Mouse (Mus musculus) monocyte, adult 2 months (primary cell): ENCODE data around the gene Gaa.
"Not testable (repeated sequence)": the region's sequence is repeated elsewhere in the genome, so short reads cannot be mapped to it uniquely, and the experiment has no call there.

Experiments used
- DNase-seq, 2 experiments: peaks; one replicate each; pipeline ENCODE4 v3.0.0; 2022; ENCODE audit warnings: low spot score in 2 of 2, low read depth in 1 of 2

The Gaa gene

DNA sequence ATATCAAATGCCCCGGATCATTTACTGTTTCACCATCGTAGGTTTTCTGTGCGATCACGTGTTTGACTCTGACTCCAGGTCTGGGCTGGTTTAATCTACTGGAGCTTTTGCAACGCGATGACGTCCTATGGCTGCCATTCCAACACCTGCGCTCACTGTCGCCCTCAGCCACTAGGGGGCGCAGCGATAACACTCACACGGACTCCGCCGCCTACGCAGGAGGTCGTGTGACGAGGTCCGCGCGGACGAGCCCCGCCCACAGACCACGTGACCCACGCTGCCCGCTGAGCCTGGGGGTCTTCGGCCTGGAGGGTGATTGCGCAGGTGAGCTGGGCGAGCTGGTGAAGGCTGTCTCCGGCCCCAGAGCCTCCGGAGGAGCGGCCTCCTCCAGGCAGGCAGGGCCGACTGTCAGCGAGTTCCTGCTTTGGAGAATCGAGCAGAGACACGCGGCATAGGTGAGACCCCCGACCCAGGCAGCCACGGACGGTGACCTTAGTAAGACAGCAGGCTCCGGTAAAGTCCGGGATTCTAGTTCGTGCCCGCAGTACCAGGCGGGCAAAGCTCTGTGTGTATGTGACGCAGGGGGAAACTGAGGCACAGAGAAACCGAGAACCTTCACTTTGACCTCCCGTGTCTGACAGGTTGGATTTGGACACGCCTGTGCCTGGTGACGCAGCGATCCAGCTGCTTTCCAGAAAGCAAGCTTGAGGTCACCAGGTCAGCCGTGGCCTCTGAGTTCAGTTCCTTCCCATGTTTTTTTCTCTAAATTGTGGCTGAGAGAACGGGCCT lies at the start of gene Gaa:
TSS of gene Gaa (plus strand) at position 120 of the 789 bp plus-strand sequence.
- DNase-seq = peak; percentile 77 to 93

DNA sequence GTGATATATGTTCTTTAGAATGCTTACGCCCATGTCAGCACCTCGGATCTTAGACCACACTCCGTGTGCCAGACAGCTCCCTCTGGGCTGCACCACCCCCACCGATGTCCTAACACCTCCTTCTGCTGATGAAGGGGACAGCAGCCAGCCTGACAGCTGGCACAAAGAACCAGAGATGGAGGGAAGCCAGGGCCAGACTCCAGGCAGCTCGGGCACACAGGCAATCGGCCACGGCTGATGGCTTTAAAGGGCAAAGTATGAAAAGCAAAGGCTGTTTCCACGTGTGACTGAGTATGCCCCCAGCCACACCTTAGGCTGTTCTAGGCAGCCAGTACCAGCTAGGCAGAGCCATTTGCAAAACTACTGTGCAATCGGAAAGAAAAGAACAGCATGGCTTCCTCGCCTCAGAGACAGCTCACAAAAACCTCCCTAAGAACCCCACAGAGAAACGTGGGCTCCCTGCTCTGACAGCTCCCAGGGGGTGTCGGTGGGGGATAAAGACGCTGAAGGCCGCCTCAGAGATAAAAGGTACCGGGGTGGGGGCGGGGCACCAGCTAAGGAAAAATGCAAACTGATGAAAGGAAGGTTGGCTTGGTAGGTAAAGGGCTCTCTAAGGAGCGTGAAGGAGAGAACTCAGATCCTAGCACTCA lies 47.7 kb upstream of the Gaa start:
- no peak for DNase-seq

DNA sequence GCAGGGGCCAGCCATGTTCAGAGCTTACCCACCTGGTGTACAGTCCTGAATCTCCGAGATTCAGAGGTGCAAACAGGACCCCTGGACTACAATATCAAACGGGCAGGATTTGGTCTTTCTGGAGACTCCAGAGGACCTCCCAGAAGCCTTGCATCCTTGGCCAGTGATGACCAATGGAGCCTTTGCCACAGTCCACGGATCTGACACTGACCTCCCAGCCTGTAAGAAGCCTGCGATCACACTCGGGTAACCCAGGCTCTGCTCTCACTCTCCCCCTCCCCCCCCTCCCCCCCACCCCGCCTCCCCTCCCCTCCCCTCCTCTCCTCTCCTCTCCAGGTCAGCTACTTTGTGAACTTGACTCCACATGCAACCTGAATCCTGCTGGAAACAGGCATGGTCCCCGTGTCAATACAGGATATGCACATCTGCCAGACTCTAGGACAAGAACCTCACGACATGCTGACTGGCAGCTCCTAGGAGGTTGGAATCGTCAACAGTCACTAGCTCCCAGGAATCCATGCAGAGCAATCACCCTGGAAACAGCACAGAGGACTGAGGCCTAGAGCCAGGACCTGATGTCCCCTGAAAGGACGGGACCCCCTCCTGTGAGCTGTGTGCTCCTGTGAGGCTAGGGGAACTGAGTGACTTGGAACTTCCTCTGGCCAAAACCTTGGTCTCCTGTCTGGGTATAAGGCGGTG lies 45.7 kb upstream of the Gaa start:
- DNase-seq = no peak

DNA sequence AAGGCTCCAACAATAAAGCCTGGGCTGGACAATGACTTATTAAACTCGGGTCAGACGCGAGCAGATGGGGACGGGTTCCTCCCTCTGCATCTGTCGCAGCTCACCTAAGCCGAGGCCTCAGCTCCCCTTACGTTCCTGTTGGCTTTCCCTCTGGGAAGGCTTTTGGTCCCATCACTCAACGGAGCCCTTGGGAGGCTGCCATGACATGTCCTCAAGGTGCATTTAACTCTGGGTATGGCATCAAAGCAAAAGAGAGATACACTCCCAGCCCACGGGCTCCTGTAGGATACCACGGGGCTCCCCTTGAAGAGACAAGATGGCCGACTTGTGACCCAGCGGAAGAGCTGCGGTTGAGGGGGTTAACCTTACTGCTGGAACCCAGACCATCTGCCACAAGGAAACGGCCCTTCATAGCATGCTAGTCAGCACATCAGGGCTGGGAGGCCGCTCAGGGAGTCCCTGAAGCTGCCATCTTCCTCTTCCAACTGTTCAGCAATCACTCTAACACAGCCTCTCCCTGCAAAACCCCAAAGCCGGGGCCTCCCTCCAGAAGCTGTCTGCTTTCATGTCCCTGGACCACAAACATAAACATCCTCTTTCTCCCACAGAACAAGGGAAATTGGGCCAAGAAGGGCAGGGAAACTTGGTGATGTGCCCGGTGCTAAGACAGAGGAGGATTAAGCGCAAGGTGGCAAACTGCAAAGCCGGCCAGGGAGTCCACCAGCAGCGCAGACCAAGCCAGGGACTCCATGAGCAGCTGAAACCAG lies 44.4 kb upstream of the Gaa start:
- DNase-seq = no peak

DNA sequence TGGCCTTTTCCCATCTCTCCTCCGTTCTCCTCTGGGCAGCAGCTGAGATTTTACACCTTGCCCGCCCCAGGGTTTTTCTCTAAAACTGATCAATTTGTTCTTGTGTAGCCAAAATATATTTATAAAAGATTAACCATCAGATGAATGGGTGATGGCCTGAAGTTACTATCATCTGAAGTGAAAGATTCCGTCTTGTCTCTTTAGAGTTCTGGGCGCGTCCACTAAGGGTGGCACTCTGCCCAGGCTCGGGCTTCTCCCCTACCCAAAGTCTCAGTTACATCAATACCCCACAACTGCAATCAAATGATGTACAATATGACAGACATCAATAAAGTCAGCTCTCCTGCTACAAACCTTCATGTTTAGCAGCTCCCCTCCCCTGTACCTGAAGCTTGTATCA lies 42.8 kb upstream of the Gaa start:
- DNase-seq = no peak

DNA sequence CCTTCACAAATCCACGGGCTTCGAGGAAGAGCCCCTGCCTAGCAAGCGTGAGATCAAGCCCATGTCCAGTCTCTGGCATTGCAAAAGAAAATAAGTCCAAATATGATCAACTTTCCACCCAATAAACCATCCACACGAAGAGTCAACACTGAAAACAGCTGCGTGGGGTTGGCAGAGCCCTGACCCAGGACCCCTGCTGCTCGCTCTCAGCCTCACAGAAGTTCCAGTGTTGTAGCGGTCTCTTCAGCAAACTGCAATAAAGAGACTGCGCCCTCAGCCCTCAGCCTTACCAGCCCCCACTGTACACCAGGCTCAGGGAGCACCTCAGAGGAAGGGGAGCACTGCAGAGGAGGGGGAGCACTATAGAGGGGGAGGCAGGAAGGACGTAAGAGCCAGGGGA lies 42.1 kb upstream of the Gaa start:
- DNase-seq = no peak

DNA sequence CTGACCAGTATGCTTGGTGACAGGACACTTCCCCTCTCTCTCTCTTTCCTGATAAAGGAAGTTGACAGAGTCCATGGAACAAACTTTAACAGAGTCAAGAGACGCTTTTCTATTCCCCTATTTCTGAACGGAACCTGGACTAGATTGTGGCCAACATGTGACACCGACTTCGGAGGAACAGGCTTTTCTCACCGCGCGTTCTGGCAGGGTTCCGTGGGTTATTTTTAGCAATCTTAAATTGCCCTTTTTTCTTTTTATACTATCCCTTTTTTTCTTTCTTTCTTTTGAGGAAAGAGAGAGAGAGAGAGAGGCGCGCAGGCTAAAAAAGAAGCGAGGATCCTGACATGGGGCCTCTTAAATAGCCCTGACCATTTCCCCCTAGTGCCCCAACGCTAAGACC lies 40.1 kb upstream of the Gaa start:
- DNase-seq = no peak

DNA sequence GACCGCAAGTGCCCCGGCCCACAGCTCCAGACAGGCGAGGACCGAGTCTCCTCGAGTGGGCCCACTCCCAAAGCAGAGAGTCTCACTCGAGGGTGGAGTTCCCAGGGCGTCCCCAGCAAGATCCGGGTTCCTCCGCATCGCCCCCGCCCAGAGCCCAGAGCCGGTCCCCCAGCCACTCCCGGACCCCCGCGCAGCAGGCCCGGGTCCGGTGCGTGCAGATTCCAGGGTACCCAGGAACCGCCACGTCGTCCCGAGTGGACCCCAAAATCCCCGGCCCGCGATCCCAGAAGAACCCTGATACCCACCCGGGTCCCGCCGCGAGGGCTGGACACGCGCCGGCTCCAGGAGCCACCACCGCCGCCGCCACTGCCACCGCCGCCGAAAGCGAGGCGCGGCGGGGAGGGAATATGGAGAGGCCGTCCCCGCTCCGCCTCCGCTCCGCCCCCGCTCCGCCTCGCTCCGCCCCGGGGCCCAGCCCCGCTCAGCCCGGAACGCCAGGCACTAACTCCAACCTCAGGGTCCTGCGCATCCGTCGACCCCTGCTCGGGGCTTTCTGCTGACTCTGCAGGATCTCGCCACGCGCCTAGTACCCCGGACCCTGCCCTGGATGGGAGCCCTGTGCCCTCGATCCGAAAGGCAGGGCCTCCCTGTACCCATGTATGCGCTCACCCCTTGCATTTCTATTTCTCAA lies 39.5 kb upstream of the Gaa start, which contains the start of the genes Tbc1d16 and Ccdc40:
TSS of gene Tbc1d16 (minus strand) at position 409 of the 691 bp plus-strand sequence.
TSS of gene Ccdc40 (plus strand) at position 482 of the 691 bp plus-strand sequence.
- DNase-seq = peak in 1 of 2 experiments; percentile 28

DNA sequence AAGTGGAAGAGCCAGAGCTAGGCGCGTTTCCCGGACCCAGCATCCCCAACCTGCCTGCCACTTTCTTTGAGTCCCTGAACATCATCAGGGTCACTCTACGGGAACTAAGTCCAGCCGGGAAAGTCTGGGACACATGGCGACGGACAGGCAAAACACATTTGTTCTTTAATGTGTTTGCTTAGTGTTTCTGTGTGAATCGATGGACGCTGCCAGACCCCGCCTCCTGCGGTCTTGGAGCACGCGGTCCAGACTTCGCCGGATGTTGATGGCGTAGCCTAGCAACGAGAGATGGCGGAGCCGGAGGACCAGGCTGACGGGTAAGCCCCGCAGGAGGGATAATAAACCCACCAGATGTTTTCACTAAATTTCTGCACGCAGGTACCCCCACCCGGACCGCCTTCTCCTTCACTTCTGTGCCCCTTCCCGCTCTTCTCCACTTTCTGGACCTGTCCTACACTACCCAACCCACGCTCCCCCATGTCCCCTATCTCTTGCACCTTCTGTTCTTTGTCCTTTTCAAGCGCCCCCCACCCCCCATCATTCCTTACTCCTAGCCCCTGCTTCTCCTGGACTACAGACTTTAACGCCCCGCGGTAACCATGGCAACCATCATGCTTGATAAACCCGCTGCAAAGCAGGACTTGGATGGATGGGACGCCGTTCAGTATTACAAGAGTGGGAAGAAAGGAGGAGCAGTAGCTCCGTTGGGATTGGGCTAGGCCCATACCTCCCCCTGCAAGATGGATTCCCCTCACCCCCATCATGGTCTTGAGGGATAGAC lies 38.7 kb upstream of the Gaa start:
- peak in 1 of 2 experiments; percentile 63 for DNase-seq

DNA sequence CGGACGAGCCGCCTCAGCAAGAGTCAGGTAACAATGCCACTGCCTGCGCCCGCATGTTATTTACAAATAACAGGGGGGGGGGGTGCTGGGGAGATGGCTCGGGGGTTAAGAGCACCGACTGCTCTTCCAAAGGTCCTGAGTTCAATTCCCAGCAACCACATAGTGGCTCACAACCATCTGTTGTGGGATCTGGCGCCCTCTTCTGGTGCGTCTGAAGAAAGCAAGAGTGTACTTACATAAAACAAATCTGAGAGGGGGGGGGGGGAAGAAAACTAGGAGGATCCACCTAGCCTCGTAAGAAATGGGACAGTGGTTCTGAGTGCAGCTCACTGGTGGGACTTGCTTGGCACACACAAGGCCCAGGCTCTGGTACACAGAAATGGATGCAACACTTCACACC lies 32.9 kb upstream of the Gaa start:
- no peak for DNase-seq

DNA sequence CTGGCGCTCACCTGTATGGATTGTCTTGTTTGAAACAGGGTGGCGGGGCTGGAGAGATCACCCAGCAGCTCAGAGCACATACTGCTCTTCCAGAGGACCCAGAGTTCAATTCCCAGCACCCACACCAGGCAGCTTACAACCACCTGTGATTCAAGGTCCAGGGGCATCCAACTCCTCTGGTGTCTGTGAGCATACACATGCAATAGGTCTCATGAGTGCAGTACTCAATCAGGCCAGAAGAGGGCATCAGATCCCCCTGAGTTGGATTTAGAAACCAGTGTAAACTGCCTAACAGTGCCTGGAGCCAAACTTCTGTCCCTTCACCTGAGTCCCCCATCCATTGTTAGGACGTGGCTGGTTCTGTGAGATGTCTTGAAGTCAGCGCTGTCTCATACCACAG lies 32.1 kb upstream of the Gaa start:
- DNase-seq = peak in 1 of 2 experiments; percentile 64

DNA sequence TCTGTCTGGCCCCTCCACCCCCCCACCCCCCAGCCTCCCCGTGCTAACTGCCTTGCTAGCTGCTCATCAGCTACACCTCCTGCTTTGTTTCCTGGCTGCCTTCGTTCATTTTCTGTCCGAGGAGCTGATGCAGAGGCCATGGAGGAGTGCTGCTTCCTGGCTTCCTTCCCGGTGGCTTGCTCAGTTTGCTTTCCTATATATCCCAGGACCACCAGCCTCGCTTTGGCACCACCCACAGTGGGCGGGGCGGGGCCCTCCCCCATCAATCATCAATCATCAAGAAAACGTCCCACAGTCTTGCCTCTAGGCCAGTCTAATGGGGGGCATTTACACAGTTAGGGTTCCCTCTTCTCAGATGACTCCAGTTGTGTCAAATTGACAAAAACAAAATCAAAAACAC lies 31.3 kb upstream of the Gaa start:
- no peak for DNase-seq

DNA sequence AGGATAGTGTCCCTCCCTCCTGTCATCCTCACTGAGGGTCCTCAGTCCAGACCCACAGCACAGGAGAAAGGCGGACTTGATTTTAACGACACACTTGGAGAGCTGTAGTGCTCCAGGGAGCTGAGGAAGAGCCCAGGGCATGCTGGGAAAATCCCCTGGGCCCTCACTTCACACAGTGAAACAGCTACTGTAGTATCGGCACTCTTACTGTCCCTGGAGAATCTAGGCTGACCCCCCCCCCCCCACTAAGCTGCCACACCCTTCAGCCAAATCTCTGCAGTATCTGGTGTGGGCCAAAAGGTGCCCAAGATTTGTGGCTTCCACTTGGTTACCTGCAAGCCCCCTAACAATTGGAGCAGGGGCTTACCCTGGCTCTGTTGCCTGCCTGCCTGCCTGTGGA lies 30.7 kb upstream of the Gaa start:
- no peak for DNase-seq

DNA sequence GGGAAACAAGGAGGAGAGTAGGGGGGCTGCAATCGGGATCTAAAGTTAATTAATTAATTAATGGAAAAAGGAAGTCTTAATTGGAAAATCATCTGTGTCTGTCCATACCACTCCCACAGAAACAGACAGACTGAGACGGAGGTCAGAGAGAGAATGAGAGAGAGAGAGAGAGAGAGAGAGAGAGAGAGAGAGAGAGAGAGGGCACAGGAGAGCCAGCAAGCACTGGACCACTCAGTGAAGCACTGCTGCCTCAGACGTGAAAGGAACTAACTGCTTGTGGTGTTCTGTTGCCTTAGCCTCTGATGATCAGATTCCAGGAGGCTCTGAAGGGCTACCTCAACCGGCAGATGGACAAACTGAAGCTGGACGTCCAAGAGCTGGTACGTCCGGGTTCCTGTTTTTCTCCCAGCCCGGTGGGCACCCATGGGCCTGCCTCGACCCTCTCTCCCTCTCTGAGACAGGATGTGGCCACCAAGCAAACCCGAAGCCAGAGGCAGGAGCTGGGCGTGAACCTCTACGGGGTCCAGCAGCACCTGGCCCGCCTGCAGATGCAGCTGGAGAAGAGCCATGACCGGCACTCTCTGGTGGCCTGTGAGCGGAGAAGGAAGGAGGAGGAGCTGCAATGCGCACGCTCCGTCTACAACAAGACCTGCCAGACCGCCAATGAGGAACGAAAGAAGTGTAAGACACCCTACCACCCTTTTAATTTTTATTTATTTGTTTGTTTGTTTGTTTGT lies 30.0 kb upstream of the Gaa start:
- DNase-seq = peak in 1 of 2 experiments; percentile 41

DNA sequence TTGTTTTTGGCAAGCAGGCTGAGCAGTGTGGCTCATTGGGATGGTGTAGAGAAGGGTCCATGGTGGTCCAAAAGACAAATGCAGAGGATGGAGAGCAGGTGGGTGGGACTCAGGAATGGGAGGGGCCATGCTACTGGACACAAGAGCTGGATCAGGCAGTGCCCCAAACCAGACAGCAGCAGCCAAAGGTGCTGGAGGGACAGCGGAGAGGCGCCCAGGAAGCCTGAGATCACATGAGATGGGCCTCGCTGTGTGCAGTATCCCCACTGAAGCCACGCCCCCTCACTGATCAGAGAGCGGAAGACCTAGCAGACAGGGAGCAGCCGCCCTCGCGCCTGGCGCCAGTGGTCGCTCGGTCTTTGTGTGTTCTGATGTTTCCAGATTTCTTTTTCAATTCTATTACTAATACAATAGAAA lies 29.4 kb upstream of the Gaa start:
- DNase-seq = peak in 1 of 2 experiments; percentile 52

DNA sequence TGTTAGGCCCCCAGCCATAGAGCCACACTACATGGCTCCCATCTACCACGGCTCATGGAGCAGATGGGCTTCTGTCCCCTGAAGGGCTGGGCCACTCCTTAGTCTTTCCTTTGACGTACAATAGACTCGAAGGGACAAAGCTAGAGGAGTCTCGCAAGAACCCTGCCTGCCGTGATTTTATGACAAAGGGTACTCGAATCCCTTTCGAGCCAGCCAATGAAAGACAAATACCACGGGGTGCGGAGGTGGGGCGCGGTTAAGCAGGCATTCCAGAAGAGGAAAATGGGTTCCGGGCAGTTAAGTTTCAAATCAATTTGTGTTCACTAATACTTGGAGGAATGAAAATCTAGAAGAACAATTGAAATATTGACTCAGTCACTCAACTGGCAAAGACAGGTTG lies 28.2 kb upstream of the Gaa start:
- no peak for DNase-seq

DNA sequence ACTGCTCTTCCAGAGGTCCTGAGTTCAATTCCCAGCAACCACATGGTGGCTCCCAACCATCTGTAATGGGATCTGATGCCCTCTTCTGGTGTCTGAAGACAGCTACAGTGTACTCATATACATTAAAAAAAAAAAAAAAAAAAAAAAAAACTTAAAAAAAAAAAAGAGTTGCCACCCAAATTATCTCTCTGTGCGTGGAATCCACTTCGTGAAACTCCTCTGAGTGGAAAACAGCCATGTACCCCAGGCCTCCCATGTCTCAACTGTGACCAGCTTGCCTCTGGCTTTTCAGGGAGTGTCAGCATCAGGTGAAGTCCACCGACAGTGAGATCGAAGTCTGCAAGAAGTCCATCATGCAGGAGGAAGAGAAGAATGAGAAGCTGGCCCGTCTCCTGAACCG lies 22.1 kb upstream of the Gaa start:
- DNase-seq = not testable (repeated sequence)

DNA sequence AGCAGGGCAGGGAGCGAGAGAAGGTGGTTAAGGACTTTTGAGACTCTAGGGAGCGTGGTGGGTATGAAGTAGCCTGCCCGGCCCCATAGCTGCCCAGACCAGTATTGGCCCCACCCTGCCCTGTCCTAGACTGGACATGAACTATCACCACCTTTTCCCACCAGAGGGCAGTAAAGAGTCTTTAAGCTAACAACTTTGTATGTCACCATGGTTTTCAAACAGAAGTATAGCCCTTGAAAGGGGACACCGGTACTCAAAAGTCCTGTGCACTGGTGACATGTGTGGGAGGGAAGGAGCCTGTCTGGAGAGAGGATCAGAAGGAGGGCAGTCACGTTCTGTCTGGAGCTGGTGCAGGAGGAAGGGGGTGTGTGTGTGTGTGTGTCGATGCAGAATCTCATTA lies 18.7 kb upstream of the Gaa start:
- peak in 1 of 2 experiments; percentile 45 for DNase-seq

DNA sequence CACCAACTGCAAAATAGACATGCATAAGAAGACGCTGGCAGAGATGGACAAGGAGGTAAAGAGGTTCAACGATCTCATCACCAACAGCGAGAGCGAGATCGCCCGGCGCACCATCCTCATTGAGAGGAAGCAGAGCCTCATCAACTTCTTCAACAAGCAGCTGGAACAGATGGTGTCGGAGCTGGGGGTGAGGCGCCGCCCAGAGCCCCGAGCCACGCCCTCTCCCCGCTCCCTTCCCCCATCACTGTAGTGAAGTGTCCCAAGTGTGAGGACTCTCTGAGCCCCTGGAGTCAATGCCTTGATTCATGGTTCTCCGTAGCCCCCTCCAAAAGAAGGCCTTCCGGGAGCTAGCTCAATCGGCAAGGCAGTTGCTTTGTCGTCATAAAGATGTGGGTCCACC lies 16.7 kb upstream of the Gaa start:
- no peak for DNase-seq
